Mouse (Mus musculus): ENCODE measurements around the gene Gls2. TPM values are rescaled to one million over a fixed set of nuclear protein-coding genes. Genes with fewer than 3 reads are reported as not detected.

Gene Gls2
- polyA plus RNA-seq, 1 experiment from 2014 or later = 0.96 TPM

DNA sequence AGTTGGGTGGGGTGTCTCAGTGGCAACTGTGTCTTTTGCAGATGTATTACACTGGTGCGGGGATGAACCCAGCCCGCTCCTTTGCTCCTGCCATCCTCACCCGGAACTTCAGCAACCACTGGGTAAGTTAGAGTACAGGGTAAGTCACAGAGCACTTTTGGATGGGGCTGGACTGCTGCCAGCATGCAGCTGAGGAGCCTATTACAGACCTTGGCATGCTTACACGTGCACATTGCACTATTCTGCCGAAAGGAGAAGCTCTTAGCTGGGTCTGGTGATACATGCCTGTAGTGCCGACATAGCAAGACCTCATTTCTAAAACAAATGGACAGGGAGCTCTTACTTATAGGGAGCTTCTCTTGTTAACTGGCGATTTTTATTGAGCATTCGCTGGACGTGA, 33.3 kb downstream of the Gls2 start:
- no peaks in the 10 kb centered on the region for H3K36me3 ChIP-seq
- no peaks in the 10 kb centered on the region for H3K27me3 ChIP-seq (ENCODE audit: low read depth, poor library complexity, severe bottlenecking)
- no peaks in the 10 kb centered on the region for H3K9me3 ChIP-seq (replicated peaks)
- no peak overlapping the region for H3K27ac ChIP-seq (replicated peaks)
- H3K4me3 ChIP-seq = no peak overlapping the region
- peaks cover 38% of the 10 kb centered on the region for H3K4me1 ChIP-seq
- WGBS = 89% methylated on average over 9 of the region's 9 CpGs
- DNase-seq (ENCODE audit: low spot score) = no peak

DNA sequence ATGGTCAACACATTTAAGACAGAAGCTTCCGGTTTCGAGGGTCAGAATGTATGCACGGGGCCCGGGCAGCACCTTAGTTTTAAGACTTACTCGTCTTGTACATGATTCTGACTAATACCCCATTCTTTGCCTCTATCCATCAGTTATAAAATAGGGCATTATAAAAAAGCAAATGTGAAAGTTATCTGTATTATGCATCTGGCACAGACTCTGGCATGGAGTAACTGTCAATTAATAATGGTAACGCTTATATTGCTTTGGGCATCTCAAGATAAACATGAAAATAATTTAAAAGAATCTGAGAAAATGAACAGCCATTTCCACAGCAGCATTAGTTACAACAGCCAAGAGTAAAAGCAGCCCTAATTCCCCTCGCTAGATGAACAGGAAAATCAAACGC, 33.8 kb downstream of the Gls2 start:
- DNase-seq (ENCODE audit: low spot score) = no peak
- Histone ChIP-seq H3K36me3 (no peaks in the 10 kb centered on the region), H3K9me3 (replicated peaks) (no peaks in the 10 kb centered on the region), H3K4me3 (no peak overlapping the region), H3K27ac (replicated peaks) (no peak overlapping the region), H3K4me1 (peaks cover 42% of the 10 kb centered on the region), H3K27me3 (ENCODE audit: low read depth, poor library complexity, severe bottlenecking) (no peaks in the 10 kb centered on the region)
- WGBS = 94% methylated on average over 8 of the region's 8 CpGs

DNA sequence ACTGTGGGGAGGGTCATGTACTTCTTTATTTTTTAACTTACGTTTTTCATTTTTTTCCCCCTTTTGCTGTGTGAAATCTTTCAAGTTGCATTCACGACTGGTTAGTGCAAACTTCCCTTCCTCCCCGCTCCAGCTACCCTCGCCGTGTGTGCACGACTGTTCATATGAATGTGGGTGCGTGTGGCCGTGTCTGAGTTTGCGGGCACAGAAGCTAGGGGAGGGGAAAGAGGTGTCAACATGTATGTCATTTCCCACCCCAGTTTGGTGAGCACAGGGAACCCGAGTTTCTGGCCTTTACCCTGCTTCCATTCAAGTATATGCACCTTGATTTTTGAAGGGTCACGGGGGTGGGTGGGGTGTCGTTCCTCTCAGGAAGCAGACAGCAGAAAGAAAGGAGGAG, 36.3 kb downstream of the Gls2 start:
- Histone ChIP-seq H3K36me3 (peaks cover 13% of the 10 kb centered on the region), H3K9me3 (replicated peaks) (no peaks in the 10 kb centered on the region), H3K27me3 (ENCODE audit: low read depth, poor library complexity, severe bottlenecking) (no peaks in the 10 kb centered on the region), H3K4me3 (no peak overlapping the region; the same call in 1 of the 2 replicates), H3K4me1 (peaks cover 43% of the 10 kb centered on the region), H3K27ac (replicated peaks) (peak overlapping the region; percentile 99; the same call in 1 of the 2 replicates)
- DNase-seq (ENCODE audit: low spot score) = no peak
- WGBS = 83% methylated on average over 12 of the region's 12 CpGs

DNA sequence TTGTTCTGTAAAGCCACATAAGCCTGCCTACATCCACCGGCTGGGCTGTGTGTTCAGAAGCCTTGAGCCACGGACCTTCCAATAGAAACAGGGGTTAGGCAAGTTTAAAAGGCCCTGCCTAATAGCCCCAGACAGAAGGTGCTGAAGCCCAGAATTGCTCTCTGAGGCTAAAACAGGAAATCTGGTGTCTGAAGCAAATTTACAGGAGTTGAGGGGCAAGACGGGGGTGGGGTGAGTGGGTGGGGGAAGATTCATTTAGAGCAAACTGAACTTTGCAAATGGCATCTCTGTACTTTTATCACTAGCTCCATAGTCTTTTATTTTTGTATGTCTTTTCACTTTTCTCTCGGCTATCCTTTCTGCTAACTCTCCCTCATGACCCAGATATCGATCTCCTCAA, 36.9 kb downstream of the Gls2 start:
- no peak for DNase-seq (ENCODE audit: low spot score)
- H3K27me3 ChIP-seq (ENCODE audit: low read depth, poor library complexity, severe bottlenecking) = no peaks in the 10 kb centered on the region
- H3K27ac ChIP-seq (replicated peaks) = peak overlapping the region; percentile 99
- peaks cover 14% of the 10 kb centered on the region for H3K36me3 ChIP-seq
- H3K9me3 ChIP-seq (replicated peaks) = no peaks in the 10 kb centered on the region
- H3K4me1 ChIP-seq = peaks cover 42% of the 10 kb centered on the region
- H3K4me3 ChIP-seq = peak overlapping the region; percentile 78
- 27% methylated on average over 5 of the region's 5 CpGs for WGBS

DNA sequence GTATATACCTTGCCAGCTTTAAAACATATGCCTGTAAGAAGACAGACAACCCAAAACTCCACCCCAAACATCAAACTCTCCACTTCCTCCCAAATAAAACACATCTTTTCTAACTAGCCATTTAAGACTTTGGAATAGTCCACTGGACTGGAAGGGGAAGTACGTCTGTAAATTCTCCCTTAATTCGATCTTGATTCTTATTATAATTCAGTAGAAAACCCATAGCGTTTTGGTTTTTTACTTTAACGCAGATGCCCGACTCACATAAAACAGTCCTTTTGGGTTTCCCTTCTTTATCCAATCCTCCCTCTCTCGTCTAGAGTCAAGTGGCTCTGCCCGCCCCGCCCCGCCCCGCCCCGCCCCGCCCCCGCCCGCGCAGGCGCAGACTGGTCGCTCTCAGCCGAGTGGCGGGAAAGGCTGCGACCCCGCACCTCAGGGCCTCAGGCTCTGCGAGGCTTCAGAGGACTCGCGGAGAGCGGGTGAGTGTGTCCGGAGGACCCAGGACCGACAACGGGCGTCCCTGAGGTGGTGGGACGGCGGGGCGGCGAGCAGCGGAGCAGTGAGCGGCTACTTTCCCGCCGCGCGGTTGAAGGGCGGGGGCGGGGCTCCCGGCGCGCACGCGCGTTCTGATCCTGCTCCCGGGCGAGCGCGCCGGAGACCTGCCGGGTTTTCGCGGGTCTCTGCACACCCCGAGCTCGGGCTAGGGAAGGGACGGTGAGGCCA, 37.6 kb downstream of the Gls2 start, which contains the start of gene Timeless:
TSS of gene Timeless (plus strand) at position 369 of the 723 bp plus-strand sequence.
- H3K27ac ChIP-seq (replicated peaks) = peak within 1 kb of the TSS; percentile 99
- H3K36me3 ChIP-seq = peaks cover 16% of the 10 kb centered on the region
- peak; percentile 88 for DNase-seq (ENCODE audit: low spot score)
- H3K4me3 ChIP-seq = peak within 1 kb of the TSS; percentile 78
- H3K4me1 ChIP-seq = peaks cover 38% of the 10 kb centered on the region
- no peaks in the 10 kb centered on the region for H3K27me3 ChIP-seq (ENCODE audit: low read depth, poor library complexity, severe bottlenecking)
- WGBS = under 1% methylated on average over 58 of the region's 58 CpGs
- H3K9me3 ChIP-seq (replicated peaks) = no peaks in the 10 kb centered on the region

DNA sequence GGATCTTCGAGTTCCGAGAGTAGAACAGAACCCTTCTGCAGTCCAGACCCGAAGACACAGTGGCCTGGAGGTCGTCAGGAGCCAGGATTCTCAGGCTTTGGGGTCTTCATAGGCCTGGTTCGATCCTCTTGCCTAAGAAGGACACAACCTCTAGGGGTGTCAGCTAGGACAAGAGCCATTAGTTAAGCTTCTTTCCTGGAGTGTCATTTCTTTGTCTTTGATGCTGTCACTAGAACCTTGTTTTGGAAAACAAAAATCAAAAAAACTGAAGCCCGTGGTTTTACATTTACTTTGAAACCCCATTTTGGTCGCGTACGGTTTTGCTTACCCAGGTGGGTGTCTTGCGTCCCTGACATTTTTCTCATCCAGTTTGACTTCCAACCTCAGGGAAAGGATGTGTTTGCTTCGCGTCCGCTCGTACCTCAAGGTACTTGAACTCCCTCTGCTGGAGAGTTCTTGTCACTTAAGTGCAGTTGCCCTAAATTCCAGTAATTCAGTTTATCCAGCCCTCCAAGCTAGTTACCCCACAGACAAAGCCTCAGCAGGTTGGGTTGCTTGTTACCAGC, 38.2 kb downstream of the Gls2 start:
- Histone ChIP-seq H3K27me3 (ENCODE audit: low read depth, poor library complexity, severe bottlenecking) (no peaks in the 10 kb centered on the region), H3K27ac (replicated peaks) (peak overlapping the region; percentile 99), H3K36me3 (peaks cover 17% of the 10 kb centered on the region), H3K4me1 (peaks cover 38% of the 10 kb centered on the region), H3K9me3 (replicated peaks) (no peaks in the 10 kb centered on the region), H3K4me3 (peak overlapping the region; percentile 78)
- peak; percentile 66 for DNase-seq (ENCODE audit: low spot score)
- WGBS = under 1% methylated on average over 14 of the region's 14 CpGs

DNA sequence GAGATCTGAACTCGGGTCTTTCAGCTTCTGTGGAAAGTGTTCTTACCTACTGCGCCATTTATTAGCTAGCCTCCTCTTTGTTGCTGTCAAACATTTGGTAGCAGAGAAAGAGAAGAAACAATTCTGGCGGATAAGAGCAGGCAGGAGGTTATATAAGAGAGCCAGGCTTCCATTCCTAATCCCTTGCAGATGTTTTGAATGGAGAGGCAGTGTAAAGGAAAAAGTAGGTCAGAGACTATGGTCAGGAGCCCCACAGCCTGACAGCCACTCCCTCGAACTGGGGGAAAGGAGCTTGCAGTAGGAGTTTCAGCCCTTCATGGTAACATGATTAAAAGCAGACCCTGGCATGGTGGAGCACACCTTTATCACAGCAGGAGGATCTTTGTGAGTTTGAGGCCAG, 42.1 kb downstream of the Gls2 start:
- no peak overlapping the region for H3K27ac ChIP-seq (replicated peaks)
- H3K36me3 ChIP-seq = peaks cover 53% of the 10 kb centered on the region
- 63% methylated on average over 4 of the region's 4 CpGs for WGBS
- H3K9me3 ChIP-seq (replicated peaks) = no peaks in the 10 kb centered on the region
- peaks cover 31% of the 10 kb centered on the region for H3K4me1 ChIP-seq
- no peaks in the 10 kb centered on the region for H3K27me3 ChIP-seq (ENCODE audit: low read depth, poor library complexity, severe bottlenecking)
- no peak overlapping the region for H3K4me3 ChIP-seq
- no peak for DNase-seq (ENCODE audit: low spot score)

DNA sequence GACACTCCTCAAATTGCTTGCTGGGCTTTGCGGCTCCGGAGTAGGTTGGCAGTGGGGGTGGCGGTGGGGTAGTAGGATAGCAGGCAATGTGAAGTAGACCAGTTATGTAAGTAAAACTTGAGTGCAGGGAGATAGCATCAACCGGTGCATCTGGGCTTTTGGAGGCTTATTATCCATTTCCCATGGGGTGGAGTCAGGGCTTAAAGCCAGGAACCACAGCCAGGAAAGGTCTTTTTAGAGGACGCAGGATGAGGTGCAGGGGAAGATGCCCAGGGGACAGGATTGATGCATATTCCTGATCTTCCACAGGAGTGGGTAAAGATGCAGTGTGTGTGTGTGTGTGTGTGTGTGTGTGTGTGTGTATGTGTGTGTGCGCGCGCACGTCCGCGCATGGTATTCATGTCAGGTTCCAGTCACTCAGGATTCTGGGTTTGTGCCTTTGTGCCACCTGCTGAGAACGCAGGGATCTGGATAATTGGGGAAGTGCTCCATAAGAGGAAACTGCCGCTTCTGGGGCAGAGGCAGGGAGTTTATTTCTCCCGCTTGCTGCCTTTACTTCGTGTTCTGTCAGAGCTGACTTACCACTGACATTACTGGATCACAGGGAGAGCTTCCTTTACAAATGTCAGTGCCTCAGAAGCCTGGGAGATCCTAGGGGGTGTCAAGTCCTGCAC, 43.7 kb downstream of the Gls2 start:
- Histone ChIP-seq H3K27me3 (ENCODE audit: low read depth, poor library complexity, severe bottlenecking) (no peaks in the 10 kb centered on the region), H3K9me3 (replicated peaks) (no peaks in the 10 kb centered on the region), H3K36me3 (peaks cover 70% of the 10 kb centered on the region), H3K27ac (replicated peaks) (no peak overlapping the region), H3K4me1 (peaks cover 25% of the 10 kb centered on the region), H3K4me3 (no peak overlapping the region)
- DNase-seq (ENCODE audit: low spot score) = no peak
- WGBS = 91% methylated on average over 15 of the region's 15 CpGs

DNA sequence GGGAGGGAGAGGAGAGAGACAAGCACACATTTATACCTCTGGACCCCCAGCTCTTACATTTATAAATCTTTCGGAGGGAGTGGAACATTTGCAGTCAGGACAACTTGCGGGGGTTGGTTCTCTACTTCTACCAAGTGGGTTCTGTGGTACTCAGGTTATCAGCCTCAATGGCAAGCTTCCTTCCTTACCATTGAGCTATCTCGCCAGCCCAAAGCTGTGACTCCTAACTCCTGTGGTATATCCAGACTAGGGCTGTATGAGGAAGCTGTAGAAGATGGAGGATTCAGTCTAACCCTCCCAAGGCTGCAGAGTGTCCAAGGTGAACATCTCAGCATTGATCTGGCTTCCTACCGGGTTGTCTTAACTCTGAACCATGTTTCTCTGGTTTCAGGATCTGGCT, 44.9 kb downstream of the Gls2 start:
- H3K27ac ChIP-seq (replicated peaks) = no peak overlapping the region
- WGBS = 94% methylated on average over 4 of the region's 4 CpGs
- H3K4me3 ChIP-seq = no peak overlapping the region
- H3K9me3 ChIP-seq (replicated peaks) = no peaks in the 10 kb centered on the region
- H3K4me1 ChIP-seq = peaks cover 16% of the 10 kb centered on the region
- peaks cover 77% of the 10 kb centered on the region for H3K36me3 ChIP-seq
- H3K27me3 ChIP-seq (ENCODE audit: low read depth, poor library complexity, severe bottlenecking) = no peaks in the 10 kb centered on the region
- no peak for DNase-seq (ENCODE audit: low spot score)

DNA sequence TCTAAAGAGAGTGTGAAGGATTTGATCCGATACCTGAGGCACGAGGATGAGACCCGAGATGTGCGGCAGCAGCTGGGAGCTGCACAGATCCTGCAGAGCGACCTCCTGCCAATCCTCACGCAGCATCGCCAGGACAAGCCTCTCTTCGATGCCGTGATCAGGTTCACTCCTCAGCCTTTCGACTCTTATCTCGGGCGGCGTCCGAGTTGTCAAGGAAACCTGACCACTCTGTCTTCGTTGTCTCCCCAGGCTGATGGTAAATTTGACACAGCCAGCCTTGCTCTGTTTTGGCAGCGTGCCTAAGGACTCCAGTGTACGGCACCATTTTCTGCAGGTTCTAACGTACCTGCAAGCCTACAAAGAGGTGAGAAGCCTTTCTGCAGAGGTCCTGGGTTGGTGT, 45.9 kb downstream of the Gls2 start:
- Histone ChIP-seq H3K4me1 (peaks cover 12% of the 10 kb centered on the region), H3K27ac (replicated peaks) (no peak overlapping the region), H3K36me3 (peaks cover 78% of the 10 kb centered on the region), H3K27me3 (ENCODE audit: low read depth, poor library complexity, severe bottlenecking) (no peaks in the 10 kb centered on the region), H3K4me3 (no peak overlapping the region), H3K9me3 (replicated peaks) (no peaks in the 10 kb centered on the region)
- no peak for DNase-seq (ENCODE audit: low spot score)
- 94% methylated on average over 18 of the region's 18 CpGs for WGBS

DNA sequence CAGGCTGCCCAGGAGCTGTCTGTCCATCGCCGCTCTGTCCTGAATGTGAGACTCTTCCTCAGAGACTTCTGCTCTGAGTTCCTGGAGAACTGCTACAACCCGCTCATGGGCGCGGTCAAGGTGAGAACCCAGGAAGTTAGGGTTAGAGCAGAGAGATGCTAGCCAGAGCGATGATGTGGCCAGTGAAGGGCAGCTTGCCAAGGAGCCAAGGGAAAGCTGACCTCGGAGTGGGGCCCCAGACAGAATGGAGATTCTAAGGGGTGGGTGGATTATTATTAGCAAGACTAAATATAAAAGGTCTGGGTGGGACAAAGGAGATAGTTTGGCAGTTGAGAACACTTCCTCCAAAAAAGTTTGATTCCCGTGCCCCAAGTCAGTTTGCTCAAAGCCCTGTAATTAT, 49.0 kb downstream of the Gls2 start:
- H3K36me3 ChIP-seq = peaks cover 98% of the 10 kb centered on the region
- H3K4me1 ChIP-seq = 0 out of 2 replicates have a peak, but pooled peaks cover under 1% of the 10 kb centered on the region
- H3K27me3 ChIP-seq (ENCODE audit: low read depth, poor library complexity, severe bottlenecking) = no peaks in the 10 kb centered on the region
- no peak overlapping the region for H3K4me3 ChIP-seq
- no peak overlapping the region for H3K27ac ChIP-seq (replicated peaks)
- 98% methylated on average over 8 of the region's 8 CpGs for WGBS
- H3K9me3 ChIP-seq (replicated peaks) = no peaks in the 10 kb centered on the region
- no peak for DNase-seq (ENCODE audit: low spot score)

DNA sequence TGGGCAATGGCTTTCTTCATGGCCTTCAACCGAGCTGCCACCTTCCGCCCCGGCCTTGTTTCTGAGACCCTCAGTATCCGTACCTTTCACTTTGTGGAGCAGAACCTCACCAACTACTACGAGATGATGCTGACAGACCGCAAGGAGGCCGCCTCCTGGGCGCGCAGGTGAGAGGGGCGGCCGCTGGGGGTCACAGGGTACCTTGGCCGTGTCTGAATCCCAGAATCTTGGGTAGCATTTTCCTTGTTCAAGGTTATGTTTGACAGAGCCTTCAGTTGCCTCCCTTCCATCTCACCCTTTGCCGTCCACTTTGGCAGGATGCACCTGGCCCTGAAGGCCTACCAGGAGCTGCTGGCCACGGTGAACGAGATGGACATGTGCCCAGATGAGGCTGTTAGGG, 49.9 kb downstream of the Gls2 start:
- no peaks in the 10 kb centered on the region for H3K9me3 ChIP-seq (replicated peaks)
- DNase-seq (ENCODE audit: low spot score) = no peak
- H3K27ac ChIP-seq (replicated peaks) = no peak overlapping the region
- no peak overlapping the region for H3K4me3 ChIP-seq
- no peaks in the 10 kb centered on the region for H3K27me3 ChIP-seq (ENCODE audit: low read depth, poor library complexity, severe bottlenecking)
- 95% methylated on average over 15 of the region's 15 CpGs for WGBS
- H3K36me3 ChIP-seq = peaks cover 100% of the 10 kb centered on the region
- no peaks in the 10 kb centered on the region for H3K4me1 ChIP-seq
